Mouse (Mus musculus): ENCODE measurements at regions not wholly inside any gene's neighbourhood (a gene's known extent, or its start where the extent isn't known, plus 50 kb on each side); places are given as distances from the start of the nearest gene placed in this dataset.
"Not testable (repeated sequence)": the region's sequence is repeated elsewhere in the genome, so short reads cannot be mapped to it uniquely, and the experiment has no call there.

GRCm38 (mm10) chr12:45287759-45288158 lies 213.2 kb upstream of the Stxbp6 start:
- no peak for DNase-seq (ENCODE audit: low spot score)

GRCm38 (mm10) chr12:45256309-45256708 lies 181.8 kb upstream of the Stxbp6 start:
- DNase-seq (ENCODE audit: low spot score), result no peak

GRCm38 (mm10) chr12:45211131-45211530 lies 136.6 kb upstream of the Stxbp6 start:
- no peak for DNase-seq (ENCODE audit: low spot score)

- DNase-seq (ENCODE audit: low spot score), result no peak
Measured at GRCm38 (mm10) chr12:45195304-45195920, 120.9 kb upstream of the Stxbp6 start.

GRCm38 (mm10) chr12:45187149-45187548 lies 112.6 kb upstream of the Stxbp6 start:
- peak; percentile 38 for DNase-seq (ENCODE audit: low spot score)

- no peak for DNase-seq (ENCODE audit: low spot score)
Measured at GRCm38 (mm10) chr12:45184510-45184909, 110.0 kb upstream of the Stxbp6 start.

GRCm38 (mm10) chr12:45177454-45177853 lies 102.9 kb upstream of the Stxbp6 start:
- DNase-seq (ENCODE audit: low spot score), result no peak

GRCm38 (mm10) chr12:45175259-45175658 lies 100.8 kb upstream of the Stxbp6 start:
- not testable (repeated sequence) for DNase-seq (ENCODE audit: low spot score)

GRCm38 (mm10) chr12:45171927-45172642 lies 97.6 kb upstream of the Stxbp6 start:
- DNase-seq (ENCODE audit: low spot score), result peak; percentile 53

- peak; percentile 6 for DNase-seq (ENCODE audit: low spot score)
Measured at GRCm38 (mm10) chr12:45162011-45162410, 87.5 kb upstream of the Stxbp6 start.

GRCm38 (mm10) chr12:45161581-45161980 lies 87.1 kb upstream of the Stxbp6 start:
- not testable (repeated sequence) for DNase-seq (ENCODE audit: low spot score)

GRCm38 (mm10) chr12:45158986-45159385 lies 84.5 kb upstream of the Stxbp6 start:
- no peak for DNase-seq (ENCODE audit: low spot score)

- DNase-seq (ENCODE audit: low spot score), result no peak
Measured at GRCm38 (mm10) chr12:45137438-45138018, 63.0 kb upstream of the Stxbp6 start.

- no peak for DNase-seq (ENCODE audit: low spot score)
Measured at GRCm38 (mm10) chr12:45133415-45133814, 58.9 kb upstream of the Stxbp6 start.

- no peak for DNase-seq (ENCODE audit: low spot score)
Measured at GRCm38 (mm10) chr12:45131139-45131538, 56.6 kb upstream of the Stxbp6 start.

GRCm38 (mm10) chr12:45125866-45126265 lies 51.4 kb upstream of the Stxbp6 start:
- DNase-seq (ENCODE audit: low spot score), result no peak
